Mouse (Mus musculus) liver, embryonic 14.5 days (tissue): ENCODE measurements at regions not wholly inside any gene's neighbourhood (a gene's known extent, or its start where the extent isn't known, plus 50 kb on each side); places are given as distances from the start of the nearest gene placed in this dataset.

Source experiments
- ATAC-seq: fragments of 200-750 bp; cut with Nextera tagmentation; 2 replicates; pipeline ENCODE4 v1.8.0; 2017; ENCODE audit warnings: moderate number of reproducible peaks, mild to moderate bottlenecking, moderate library complexity; ENCODE audit not compliant: insufficient read depth
- DNase-seq, 3 experiments: peaks; one replicate each; pipeline ENCODE4 v3.0.0-alpha.2; 2012 to 2013; ENCODE audit warnings: low read depth in 3 of 3, low spot score in 3 of 3
- H3K27ac ChIP-seq: fragments of 300-500 bp; sonication (generic); 2 replicates; pipeline ENCODE4 v1.5.1; 2014; ENCODE audit warnings: moderate library complexity, mild to moderate bottlenecking, control low read depth, inconsistent platforms
- H3K27me3 ChIP-seq: fragments of 300-500 bp; sonication (generic); 2 replicates; pipeline ENCODE4 v1.6.1; 2014; ENCODE audit warnings: mild to moderate bottlenecking, low read length, moderate library complexity; ENCODE audit not compliant: control insufficient read depth, insufficient read depth
- H3K36me3 ChIP-seq: fragments of 300-500 bp; sonication (generic); replicated peaks from 2 replicates; pipeline ENCODE4 v1.6.1; 2014; ENCODE audit warnings: low read depth; ENCODE audit not compliant: control insufficient read depth, insufficient read depth
- H3K4me1 ChIP-seq, 2 experiments: fragments of 200-500 bp in 1 of 2; fragments of 300-500 bp in 1 of 2; sonication (generic) in 1 of 2; replicated peaks; 2 replicates each; pipeline ENCODE4 v1.6.1; 2012 to 2014; ENCODE audit warnings: antibody characterized with exemption in 1 of 2, inconsistent platforms in 1 of 2, low read length in 1 of 2; ENCODE audit not compliant: control insufficient read depth in 2 of 2, insufficient read depth in 2 of 2
- H3K4me2 ChIP-seq: fragments of 300-500 bp; sonication (generic); 2 replicates; pipeline ENCODE4 v1.6.1; 2014; ENCODE audit warnings: low read depth, mild to moderate bottlenecking, control low read depth, moderate library complexity
- H3K4me3 ChIP-seq, 2 experiments: fragments of 200-500 bp in 1 of 2; fragments of 300-500 bp in 1 of 2; sonication (generic) in 1 of 2; 2 replicates each; pipeline ENCODE4 v1.5.1; 2012 to 2014; ENCODE audit warnings: low read depth in 2 of 2, low read length in 2 of 2, mild to moderate bottlenecking in 2 of 2, control low read depth in 1 of 2, inconsistent platforms in 1 of 2, moderate library complexity in 1 of 2; ENCODE audit not compliant: insufficient read depth in 1 of 2
- H3K9ac ChIP-seq: fragments of 300-500 bp; sonication (generic); replicated peaks from 2 replicates; pipeline ENCODE4 v1.6.1; 2014; ENCODE audit warnings: mild to moderate bottlenecking, control low read depth, moderate library complexity
- H3K9me3 ChIP-seq: fragments of 300-500 bp; sonication (generic); 2 replicates; pipeline ENCODE4 v1.6.1; 2016; ENCODE audit warnings: low read length, mixed read lengths; ENCODE audit not compliant: control insufficient read depth
- CTCF ChIP-seq: IDR thresholded peaks from 2 replicates; pipeline ENCODE4 v1.5.1; 2016; ENCODE audit warnings: antibody characterized with exemption, low read depth, control low read depth
- EP300 ChIP-seq: IDR thresholded peaks from 2 replicates; pipeline ENCODE4 v1.6.1; 2016; ENCODE audit warnings: antibody characterized with exemption, low read depth
- WGBS: fragments of 180-500 bp; shearing (Covaris S2); extraction: QIAGEN DNeasy Blood & Tissue Kit; methylation state at CpG from one replicate; pipeline ENCODE4 v1.1.7; 2014; ENCODE audit not compliant: insufficient replicate concordance; 5-methylcytosine and 5-hydroxymethylcytosine counted together

DNA sequence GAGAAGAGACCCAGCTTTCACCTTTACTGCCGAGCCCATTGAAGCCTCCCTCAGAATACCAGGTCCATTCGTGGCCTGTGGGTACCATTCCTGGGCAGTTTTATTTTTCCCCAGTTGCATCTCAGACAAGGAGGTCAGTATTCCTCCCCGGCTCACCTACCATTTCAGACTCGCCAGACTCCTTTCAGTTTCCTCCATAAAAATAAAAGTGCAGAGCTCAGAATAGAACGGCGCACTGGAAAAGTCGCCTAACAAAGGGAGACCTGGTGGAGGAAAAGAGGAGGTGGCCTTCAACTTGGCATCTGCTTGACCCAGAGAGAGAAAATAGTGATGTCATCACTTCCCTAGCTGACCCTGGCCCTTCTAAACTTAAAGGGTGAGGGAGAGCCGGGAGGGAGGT lies 209.7 kb downstream of the Srek1 start:
- Histone ChIP-seq H3K4me1 (no peaks in the 10 kb centered on the region), H3K9ac (no peak overlapping the region)
- 56% methylated on average over 8 of the region's 8 CpGs for WGBS

DNA sequence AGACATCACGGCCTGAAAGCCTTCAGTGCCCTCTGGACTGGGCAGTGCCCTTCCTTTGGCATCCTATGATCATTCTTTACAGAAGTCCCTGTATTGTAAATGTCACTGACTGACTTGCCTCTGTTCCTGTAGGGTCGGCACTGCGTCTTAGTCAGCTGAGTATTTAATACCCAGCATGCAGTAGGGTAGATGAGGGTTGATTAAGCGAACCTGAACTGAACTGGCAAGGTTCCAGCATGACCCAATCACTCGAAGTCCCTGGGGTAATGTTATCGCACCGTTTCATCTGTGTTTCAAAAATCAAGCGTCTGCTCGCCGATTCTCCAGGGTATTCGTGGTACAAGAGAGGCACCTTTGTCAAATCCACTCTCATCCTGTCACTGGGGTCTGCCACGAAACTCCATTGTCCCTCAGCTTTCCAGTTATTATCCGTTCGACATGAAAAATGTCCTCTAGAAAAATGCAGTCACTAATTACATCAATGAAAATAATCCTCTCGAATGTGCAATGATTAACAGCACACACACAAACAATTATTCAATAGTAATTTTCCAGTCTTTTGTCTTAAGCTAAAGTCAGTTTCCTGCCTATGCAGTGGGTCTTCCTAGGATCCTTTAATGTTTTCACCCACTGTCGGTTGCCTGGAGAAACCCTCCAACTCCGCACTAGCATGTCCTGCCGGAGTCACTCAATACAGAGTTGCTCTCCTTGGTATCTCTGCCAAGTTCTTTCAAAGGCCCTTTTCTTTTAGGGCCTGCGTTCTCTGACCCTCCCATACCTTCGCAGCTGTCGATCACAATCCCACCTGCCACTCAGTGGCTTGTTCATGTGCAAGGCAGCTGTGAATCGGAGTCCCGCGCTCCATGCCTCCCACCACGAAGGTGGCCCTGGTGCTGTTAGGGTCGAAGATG lies 212.4 kb downstream of the Srek1 start:
- 69% methylated on average over 26 of the region's 26 CpGs for WGBS
- ATAC-seq (no peak), DNase-seq (no peak)
- no peaks in the 10 kb centered on the region for H3K4me1 ChIP-seq
- H3K9me3 ChIP-seq = no peaks in the 10 kb centered on the region
- H3K27ac ChIP-seq = no peak overlapping the region
- H3K4me2 ChIP-seq = no peak overlapping the region
- no peak overlapping the region for H3K9ac ChIP-seq
- no peak for TF ChIP-seq CTCF
- H3K27me3 ChIP-seq = no peaks in the 10 kb centered on the region
- no peak overlapping the region for H3K4me3 ChIP-seq
- no peaks in the 10 kb centered on the region for H3K36me3 ChIP-seq

More for the DNA sequence above, 209.7 kb downstream of the Srek1 start:
- Histone ChIP-seq H3K27ac (no peak overlapping the region), H3K36me3 (no peaks in the 10 kb centered on the region), H3K27me3 (no peaks in the 10 kb centered on the region), H3K4me2 (no peak overlapping the region), H3K9me3 (no peaks in the 10 kb centered on the region), H3K4me3 (no peak overlapping the region)
- no peak for DNase-seq
- TF ChIP-seq CTCF (no peak), EP300 (no peak)
- no peak for ATAC-seq

DNA sequence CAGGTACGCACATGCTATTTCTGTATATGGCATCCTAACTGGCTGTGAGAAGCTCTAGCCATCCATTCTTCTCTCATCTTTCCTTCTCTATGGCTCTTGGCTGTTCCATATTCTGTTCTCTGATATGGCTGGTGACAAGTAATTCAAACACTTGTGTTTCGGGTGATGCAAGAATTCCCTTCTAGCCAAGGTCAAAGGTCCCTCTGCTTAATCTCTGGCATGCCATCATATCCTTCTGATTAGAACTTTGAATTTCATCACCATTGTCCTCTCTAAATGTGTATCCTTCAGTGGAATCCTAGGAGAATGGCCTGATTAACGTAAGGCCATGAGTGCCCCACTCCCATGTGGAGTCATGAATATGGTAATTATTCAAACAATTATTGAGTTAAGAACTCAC lies 215.5 kb downstream of the Srek1 start:
- Histone ChIP-seq H3K4me2 (no peak overlapping the region), H3K9me3 (no peaks in the 10 kb centered on the region), H3K27ac (no peak overlapping the region), H3K9ac (no peak overlapping the region), H3K4me1 (no peaks in the 10 kb centered on the region), H3K4me3 (no peak overlapping the region), H3K27me3 (no peaks in the 10 kb centered on the region), H3K36me3 (no peaks in the 10 kb centered on the region)
- WGBS = 63% methylated on average over 3 of the region's 3 CpGs
- DNase-seq = no peak
- TF ChIP-seq EP300 = no peak
- no peak for TF ChIP-seq CTCF
- ATAC-seq = no peak

DNA sequence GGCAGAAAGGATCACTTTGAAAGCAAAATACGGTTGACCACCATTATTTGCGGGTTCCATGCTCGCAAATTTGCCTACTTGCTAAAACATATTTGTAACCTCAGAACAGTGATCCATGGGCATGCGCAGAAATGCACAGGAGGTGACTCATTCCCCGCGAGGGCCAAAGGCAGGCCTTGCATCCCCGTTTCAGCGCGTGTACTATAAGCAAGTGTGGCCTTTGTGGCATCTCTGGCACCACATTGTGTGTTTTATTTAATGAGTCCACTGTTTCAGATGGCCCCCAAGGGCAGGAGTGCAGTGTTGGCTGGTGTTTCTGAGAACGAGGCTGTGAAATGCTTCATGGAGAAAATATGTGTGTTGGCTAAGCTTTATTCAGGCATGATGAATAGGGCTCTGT lies 205.3 kb upstream of the Mast4 start:
- 76% methylated on average over 10 of the region's 10 CpGs for WGBS
- H3K4me1 ChIP-seq = no peaks in the 10 kb centered on the region
- ATAC-seq (no peak), DNase-seq (no peak)
- no peak overlapping the region for H3K27ac ChIP-seq
- no peak overlapping the region for H3K4me3 ChIP-seq
- no peak for TF ChIP-seq CTCF
- no peak for TF ChIP-seq EP300
- no peak overlapping the region for H3K9ac ChIP-seq
- no peaks in the 10 kb centered on the region for H3K27me3 ChIP-seq
- H3K9me3 ChIP-seq = no peaks in the 10 kb centered on the region
- H3K36me3 ChIP-seq = no peaks in the 10 kb centered on the region
- H3K4me2 ChIP-seq = no peak overlapping the region

DNA sequence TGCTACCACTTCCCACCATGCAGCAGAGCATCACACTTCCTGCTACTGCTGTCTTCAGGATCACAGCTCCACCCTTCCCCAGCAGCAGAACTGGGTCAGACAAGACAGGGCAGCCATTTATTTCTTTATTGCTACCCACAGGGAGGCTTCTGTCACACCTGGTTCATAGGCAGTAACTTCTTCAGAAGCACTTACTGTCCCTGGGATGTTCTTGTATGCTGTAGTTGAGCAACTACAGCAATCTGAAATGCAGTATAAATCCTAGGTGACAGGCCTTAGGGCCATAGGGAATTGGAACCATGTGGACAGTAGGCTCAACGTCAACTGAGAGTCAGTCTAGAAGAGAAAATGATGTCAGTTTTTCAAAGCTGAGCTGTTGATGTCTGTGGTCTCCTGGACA lies 179.5 kb upstream of the Mast4 start:
- Histone ChIP-seq H3K27ac (no peak overlapping the region), H3K4me3 (no peak overlapping the region), H3K4me2 (no peak overlapping the region), H3K9ac (no peak overlapping the region), H3K9me3 (no peaks in the 10 kb centered on the region), H3K27me3 (no peaks in the 10 kb centered on the region), H3K4me1 (no peaks in the 10 kb centered on the region), H3K36me3 (no peaks in the 10 kb centered on the region)
- WGBS = 52% methylated on average over 1 of the region's 1 CpGs
- TF ChIP-seq CTCF (no peak), EP300 (no peak)
- no peak for DNase-seq
- ATAC-seq = no peak
